Mouse (Mus musculus): Measurements from ENCODE around the gene Nsg2. TPM values are rescaled to one million over a fixed set of nuclear protein-coding genes. Genes with fewer than 3 reads are reported as not detected.

Nsg2 gene
- total and polyA plus RNA-seq, 2 experiments from 2014 or later, result 1.2 to 3.7 TPM

GRCm38 (mm10) chr11:32087779-32088442 lies 87.6 kb downstream of the Nsg2 start:
- no peak for ATAC-seq (ENCODE audit: insufficient read depth, low read depth)

GRCm38 (mm10) chr11:32095793-32096192 lies 95.5 kb downstream of the Nsg2 start:
- Histone ChIP-seq H3K9me3 (replicated peaks; ENCODE audit: control insufficient read depth, low read length) (no peaks in the 10 kb centered on the region), H3K4me2 (ENCODE audit: low read depth, low read length) (no peak overlapping the region), H3K9ac (replicated peaks; ENCODE audit: low read depth, low read length) (no peak overlapping the region), H3K27ac (ENCODE audit: low read depth) (no peak overlapping the region), H3K36me3 (replicated peaks; ENCODE audit: control insufficient read depth, insufficient read depth, low read length) (no peaks in the 10 kb centered on the region), H3K4me1 (ENCODE audit: control insufficient read depth, insufficient read depth) (no peaks in the 10 kb centered on the region), H3K27me3 (ENCODE audit: control insufficient read depth, insufficient read depth, low read length) (no peaks in the 10 kb centered on the region), H3K4me3 (ENCODE audit: low read depth, low read length) (no peak overlapping the region)
- no peak for TF ChIP-seq CTCF (IDR thresholded peaks at IDR 0.05; ENCODE audit: low read depth)
- TF ChIP-seq EP300 (IDR thresholded peaks at IDR 0.05; ENCODE audit: low read depth), result no peak
- ATAC-seq (ENCODE audit: insufficient read depth, low read depth) (no peak), DNase-seq (ENCODE audit: low spot score) (no peak)
- WGBS, result 71% methylated on average over 4 of the region's 4 CpGs

More at GRCm38 (mm10) chr11:32087779-32088442, 87.6 kb downstream of the Nsg2 start:
- WGBS, result 76% methylated on average over 9 of the region's 9 CpGs
- H3K4me2 ChIP-seq (ENCODE audit: low read depth, low read length), result no peak overlapping the region
- no peaks in the 10 kb centered on the region for H3K9me3 ChIP-seq (replicated peaks; ENCODE audit: control insufficient read depth, low read length)
- no peak for DNase-seq (ENCODE audit: low spot score)
- no peak for TF ChIP-seq CTCF (IDR thresholded peaks at IDR 0.05; ENCODE audit: low read depth)
- TF ChIP-seq EP300 (IDR thresholded peaks at IDR 0.05; ENCODE audit: low read depth), result no peak
- no peak overlapping the region for H3K4me3 ChIP-seq (ENCODE audit: low read depth, low read length)
- H3K9ac ChIP-seq (replicated peaks; ENCODE audit: low read depth, low read length), result no peak overlapping the region
- H3K36me3 ChIP-seq (replicated peaks; ENCODE audit: control insufficient read depth, insufficient read depth, low read length), result no peaks in the 10 kb centered on the region
- H3K27me3 ChIP-seq (ENCODE audit: control insufficient read depth, insufficient read depth, low read length), result no peaks in the 10 kb centered on the region
- H3K27ac ChIP-seq (ENCODE audit: low read depth), result no peak overlapping the region
- no peaks in the 10 kb centered on the region for H3K4me1 ChIP-seq (ENCODE audit: control insufficient read depth, insufficient read depth)

GRCm38 (mm10) chr11:32096346-32096745 lies 96.1 kb downstream of the Nsg2 start:
- 89% methylated on average over 6 of the region's 6 CpGs for WGBS
- TF ChIP-seq EP300 (IDR thresholded peaks at IDR 0.05; ENCODE audit: low read depth) (no peak), CTCF (IDR thresholded peaks at IDR 0.05; ENCODE audit: low read depth) (no peak)
- Histone ChIP-seq H3K27ac (ENCODE audit: low read depth) (no peak overlapping the region), H3K27me3 (ENCODE audit: control insufficient read depth, insufficient read depth, low read length) (no peaks in the 10 kb centered on the region), H3K4me3 (ENCODE audit: low read depth, low read length) (no peak overlapping the region), H3K36me3 (replicated peaks; ENCODE audit: control insufficient read depth, insufficient read depth, low read length) (no peaks in the 10 kb centered on the region), H3K4me1 (ENCODE audit: control insufficient read depth, insufficient read depth) (no peaks in the 10 kb centered on the region), H3K4me2 (ENCODE audit: low read depth, low read length) (no peak overlapping the region), H3K9ac (replicated peaks; ENCODE audit: low read depth, low read length) (no peak overlapping the region), H3K9me3 (replicated peaks; ENCODE audit: control insufficient read depth, low read length) (no peaks in the 10 kb centered on the region)
- DNase-seq (ENCODE audit: low spot score) (no peak), ATAC-seq (ENCODE audit: insufficient read depth, low read depth) (no peak)

GRCm38 (mm10) chr11:32101059-32101632 lies 100.9 kb downstream of the Nsg2 start:
- no peak overlapping the region for H3K9ac ChIP-seq (replicated peaks; ENCODE audit: low read depth, low read length)
- no peak overlapping the region for H3K27ac ChIP-seq (ENCODE audit: low read depth)
- no peak for ATAC-seq (ENCODE audit: insufficient read depth, low read depth)
- no peak overlapping the region for H3K4me3 ChIP-seq (ENCODE audit: low read depth, low read length)
- H3K36me3 ChIP-seq (replicated peaks; ENCODE audit: control insufficient read depth, insufficient read depth, low read length), result no peaks in the 10 kb centered on the region
- no peak overlapping the region for H3K4me2 ChIP-seq (ENCODE audit: low read depth, low read length)
- H3K9me3 ChIP-seq (replicated peaks; ENCODE audit: control insufficient read depth, low read length), result no peaks in the 10 kb centered on the region
- WGBS, result 47% methylated on average over 3 of the region's 3 CpGs
- H3K27me3 ChIP-seq (ENCODE audit: control insufficient read depth, insufficient read depth, low read length), result 0 out of 2 replicates have a peak, but pooled peaks cover 4% of the 10 kb centered on the region
- TF ChIP-seq EP300 (IDR thresholded peaks at IDR 0.05; ENCODE audit: low read depth), result no peak
- TF ChIP-seq CTCF (IDR thresholded peaks at IDR 0.05; ENCODE audit: low read depth), result no peak
- no peak for DNase-seq (ENCODE audit: low spot score)
- H3K4me1 ChIP-seq (ENCODE audit: control insufficient read depth, insufficient read depth), result peaks cover 5% of the 10 kb centered on the region; the same call in 1 of the 2 replicates

- TF ChIP-seq CTCF (IDR thresholded peaks at IDR 0.05; ENCODE audit: low read depth) (no peak), EP300 (IDR thresholded peaks at IDR 0.05; ENCODE audit: low read depth) (no peak)
- DNase-seq (ENCODE audit: low spot score), result peak; percentile 9
- H3K36me3 ChIP-seq (replicated peaks; ENCODE audit: control insufficient read depth, insufficient read depth, low read length), result no peaks in the 10 kb centered on the region
- H3K9me3 ChIP-seq (replicated peaks; ENCODE audit: control insufficient read depth, low read length), result no peaks in the 10 kb centered on the region
- 0 out of 2 replicates have a peak overlapping the region, but pooled peaks have one; percentile 16 for H3K9ac ChIP-seq (replicated peaks; ENCODE audit: low read depth, low read length)
- no peak overlapping the region for H3K27ac ChIP-seq (ENCODE audit: low read depth)
- WGBS, result 7% methylated on average over 12 of the region's 12 CpGs
- H3K4me1 ChIP-seq (ENCODE audit: control insufficient read depth, insufficient read depth), result peaks cover 5% of the 10 kb centered on the region; the same call in 1 of the 2 replicates
- H3K4me2 ChIP-seq (ENCODE audit: low read depth, low read length), result peak overlapping the region; percentile 36; the same call in 1 of the 2 replicates
- 0 out of 2 replicates have a peak, but pooled peaks cover 4% of the 10 kb centered on the region for H3K27me3 ChIP-seq (ENCODE audit: control insufficient read depth, insufficient read depth, low read length)
- ATAC-seq (ENCODE audit: insufficient read depth, low read depth), result no peak
- 0 out of 2 replicates have a peak overlapping the region, but pooled peaks have one; percentile 10 for H3K4me3 ChIP-seq (ENCODE audit: low read depth, low read length)
Observed at GRCm38 (mm10) chr11:32102976-32103375, 102.7 kb downstream of the Nsg2 start.
